Mouse (Mus musculus) liver, embryonic 14.5 days (tissue): Measurements from ENCODE around the gene Pcbp3. TPM values are rescaled to one million over a fixed set of nuclear protein-coding genes. Genes with fewer than 3 reads are reported as not detected.

Source experiments
- ATAC-seq: fragments of 200-750 bp; cut with Nextera tagmentation; 2 replicates; pipeline ENCODE4 v1.8.0; 2017; ENCODE audit warnings: moderate number of reproducible peaks, mild to moderate bottlenecking, moderate library complexity; ENCODE audit not compliant: insufficient read depth
- DNase-seq, 3 experiments: peaks; one replicate each; pipeline ENCODE4 v3.0.0-alpha.2; 2012 to 2013; ENCODE audit warnings: low read depth in 3 of 3, low spot score in 3 of 3
- H3K27ac ChIP-seq: fragments of 300-500 bp; sonication (generic); 2 replicates; pipeline ENCODE4 v1.5.1; 2014; ENCODE audit warnings: moderate library complexity, mild to moderate bottlenecking, control low read depth, inconsistent platforms
- H3K27me3 ChIP-seq: fragments of 300-500 bp; sonication (generic); 2 replicates; pipeline ENCODE4 v1.6.1; 2014; ENCODE audit warnings: mild to moderate bottlenecking, low read length, moderate library complexity; ENCODE audit not compliant: control insufficient read depth, insufficient read depth
- H3K36me3 ChIP-seq: fragments of 300-500 bp; sonication (generic); replicated peaks from 2 replicates; pipeline ENCODE4 v1.6.1; 2014; ENCODE audit warnings: low read depth; ENCODE audit not compliant: control insufficient read depth, insufficient read depth
- H3K4me1 ChIP-seq, 2 experiments: fragments of 200-500 bp in 1 of 2; fragments of 300-500 bp in 1 of 2; sonication (generic) in 1 of 2; replicated peaks; 2 replicates each; pipeline ENCODE4 v1.6.1; 2012 to 2014; ENCODE audit warnings: antibody characterized with exemption in 1 of 2, inconsistent platforms in 1 of 2, low read length in 1 of 2; ENCODE audit not compliant: control insufficient read depth in 2 of 2, insufficient read depth in 2 of 2
- H3K4me2 ChIP-seq: fragments of 300-500 bp; sonication (generic); 2 replicates; pipeline ENCODE4 v1.6.1; 2014; ENCODE audit warnings: low read depth, mild to moderate bottlenecking, control low read depth, moderate library complexity
- H3K4me3 ChIP-seq, 2 experiments: fragments of 200-500 bp in 1 of 2; fragments of 300-500 bp in 1 of 2; sonication (generic) in 1 of 2; 2 replicates each; pipeline ENCODE4 v1.5.1; 2012 to 2014; ENCODE audit warnings: low read depth in 2 of 2, low read length in 2 of 2, mild to moderate bottlenecking in 2 of 2, control low read depth in 1 of 2, inconsistent platforms in 1 of 2, moderate library complexity in 1 of 2; ENCODE audit not compliant: insufficient read depth in 1 of 2
- H3K9ac ChIP-seq: fragments of 300-500 bp; sonication (generic); replicated peaks from 2 replicates; pipeline ENCODE4 v1.6.1; 2014; ENCODE audit warnings: mild to moderate bottlenecking, control low read depth, moderate library complexity
- H3K9me3 ChIP-seq: fragments of 300-500 bp; sonication (generic); 2 replicates; pipeline ENCODE4 v1.6.1; 2016; ENCODE audit warnings: low read length, mixed read lengths; ENCODE audit not compliant: control insufficient read depth
- CTCF ChIP-seq: IDR thresholded peaks from 2 replicates; pipeline ENCODE4 v1.5.1; 2016; ENCODE audit warnings: antibody characterized with exemption, low read depth, control low read depth
- EP300 ChIP-seq: IDR thresholded peaks from 2 replicates; pipeline ENCODE4 v1.6.1; 2016; ENCODE audit warnings: antibody characterized with exemption, low read depth
- WGBS: fragments of 180-500 bp; shearing (Covaris S2); extraction: QIAGEN DNeasy Blood & Tissue Kit; methylation state at CpG from one replicate; pipeline ENCODE4 v1.1.7; 2014; ENCODE audit not compliant: insufficient replicate concordance; 5-methylcytosine and 5-hydroxymethylcytosine counted together
- polyA plus RNA-seq, 2 experiments: library from polyadenylated mRNA; depleted of rRNA in 1 of 2; stranded (reverse) in 1 of 2; unstranded in 1 of 2; fragments of >200 nt; fragmentation: Nextera tagmentation in 1 of 2; extraction: Ambion mirVana in 1 of 2; gene quantifications; 2 replicates each; pipeline versions ENCODE4 v1.2.1 to v1.2.3; 2012 to 2014

Gene Pcbp3
- polyA plus RNA-seq, 2 experiments: 2.0 to 2.6 TPM

GRCm38 (mm10) chr10:76832841-76833240 is 128.8 kb downstream of the Pcbp3 start:
- 36% methylated on average over 1 of the region's 1 CpGs for WGBS
- ATAC-seq (no peak), DNase-seq (no peak)
- no peaks in the 10 kb centered on the region for H3K36me3 ChIP-seq
- no peaks in the 10 kb centered on the region for H3K9me3 ChIP-seq
- no peaks in the 10 kb centered on the region for H3K27me3 ChIP-seq
- no peak overlapping the region for H3K4me3 ChIP-seq
- H3K9ac ChIP-seq: no peak overlapping the region
- TF ChIP-seq CTCF (no peak), EP300 (no peak)
- H3K4me2 ChIP-seq: no peak overlapping the region
- H3K4me1 ChIP-seq: no peaks in the 10 kb centered on the region
- no peak overlapping the region for H3K27ac ChIP-seq

- no peaks in the 10 kb centered on the region for H3K36me3 ChIP-seq
- DNase-seq (no peak), ATAC-seq (no peak)
- TF ChIP-seq CTCF (no peak), EP300 (no peak)
- no peak overlapping the region for H3K4me3 ChIP-seq
- H3K9ac ChIP-seq: no peak overlapping the region
- no peaks in the 10 kb centered on the region for H3K4me1 ChIP-seq
- 48% methylated on average over 2 of the region's 2 CpGs for WGBS
- H3K27me3 ChIP-seq: no peaks in the 10 kb centered on the region
- no peaks in the 10 kb centered on the region for H3K9me3 ChIP-seq
- H3K27ac ChIP-seq: no peak overlapping the region
- H3K4me2 ChIP-seq: no peak overlapping the region
Observed at GRCm38 (mm10) chr10:76831915-76832314, 129.8 kb downstream of the Pcbp3 start.

DNA sequence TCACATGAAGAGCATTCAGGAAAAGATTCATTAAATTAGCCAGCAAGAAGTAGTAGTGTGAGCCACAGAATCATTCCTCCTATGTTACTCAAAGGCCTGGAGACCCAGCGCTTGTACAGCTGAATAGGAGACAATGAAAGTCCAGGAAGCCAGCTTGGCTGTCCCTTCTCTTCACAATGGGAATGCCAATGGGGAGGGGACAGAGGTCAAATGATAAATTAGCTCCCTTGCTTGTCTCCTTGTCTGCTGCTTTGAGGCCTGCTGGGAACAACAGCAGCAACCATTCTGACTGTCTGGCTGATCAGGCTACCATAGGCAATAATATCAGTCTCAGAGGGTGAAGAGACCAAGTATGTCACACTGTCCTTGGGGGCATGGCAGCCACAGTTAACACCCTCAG is 130.5 kb downstream of the Pcbp3 start:
- DNase-seq: no peak
- ATAC-seq: no peak
- Histone ChIP-seq H3K4me3 (no peak overlapping the region), H3K9me3 (no peaks in the 10 kb centered on the region), H3K4me1 (no peaks in the 10 kb centered on the region), H3K4me2 (no peak overlapping the region), H3K9ac (no peak overlapping the region), H3K36me3 (no peaks in the 10 kb centered on the region), H3K27ac (no peak overlapping the region), H3K27me3 (no peaks in the 10 kb centered on the region)
- 71% methylated on average over 1 of the region's 1 CpGs for WGBS
- TF ChIP-seq CTCF (no peak), EP300 (no peak)

GRCm38 (mm10) chr10:76828936-76829335 is 132.8 kb downstream of the Pcbp3 start:
- Histone ChIP-seq H3K36me3 (no peaks in the 10 kb centered on the region), H3K27me3 (no peaks in the 10 kb centered on the region), H3K4me1 (no peaks in the 10 kb centered on the region), H3K9me3 (no peaks in the 10 kb centered on the region), H3K27ac (no peak overlapping the region), H3K4me3 (no peak overlapping the region), H3K4me2 (no peak overlapping the region), H3K9ac (no peak overlapping the region)
- ATAC-seq (no peak), DNase-seq (no peak)
- TF ChIP-seq CTCF (peak; percentile 21; the same call in 1 of the 2 replicates), EP300 (no peak)
- 77% methylated on average over 4 of the region's 4 CpGs for WGBS

- ATAC-seq (no peak), DNase-seq (no peak)
- TF ChIP-seq CTCF (no peak), EP300 (no peak)
- Histone ChIP-seq H3K4me2 (no peak overlapping the region), H3K36me3 (no peaks in the 10 kb centered on the region), H3K4me1 (no peaks in the 10 kb centered on the region), H3K4me3 (no peak overlapping the region), H3K27ac (no peak overlapping the region), H3K9ac (no peak overlapping the region), H3K9me3 (no peaks in the 10 kb centered on the region), H3K27me3 (no peaks in the 10 kb centered on the region)
- WGBS: 66% methylated on average over 8 of the region's 8 CpGs
Observed at GRCm38 (mm10) chr10:76822698-76823097, 139.0 kb downstream of the Pcbp3 start.

- H3K4me3 ChIP-seq: no peak overlapping the region
- H3K4me1 ChIP-seq: no peaks in the 10 kb centered on the region
- H3K9ac ChIP-seq: no peak overlapping the region
- H3K27me3 ChIP-seq: no peaks in the 10 kb centered on the region
- no peak for DNase-seq
- WGBS: 70% methylated on average over 2 of the region's 2 CpGs
- no peak overlapping the region for H3K4me2 ChIP-seq
- TF ChIP-seq CTCF: no peak
- no peak for TF ChIP-seq EP300
- no peaks in the 10 kb centered on the region for H3K36me3 ChIP-seq
- no peaks in the 10 kb centered on the region for H3K9me3 ChIP-seq
- H3K27ac ChIP-seq: no peak overlapping the region
- no peak for ATAC-seq
Observed at GRCm38 (mm10) chr10:76819321-76819720, 142.4 kb downstream of the Pcbp3 start.
